Mouse (Mus musculus): ENCODE data around the gene Ugt1a6a. TPM values are rescaled to one million over a fixed set of nuclear protein-coding genes. Genes with fewer than 3 reads are reported as not detected.
A peak's percentile ranks its signal among the peaks of the same experiment; 100 is the strongest.

Ugt1a6a gene
- polyA plus RNA-seq, 1 experiment from 2014 or later = 0.81 TPM

DNA sequence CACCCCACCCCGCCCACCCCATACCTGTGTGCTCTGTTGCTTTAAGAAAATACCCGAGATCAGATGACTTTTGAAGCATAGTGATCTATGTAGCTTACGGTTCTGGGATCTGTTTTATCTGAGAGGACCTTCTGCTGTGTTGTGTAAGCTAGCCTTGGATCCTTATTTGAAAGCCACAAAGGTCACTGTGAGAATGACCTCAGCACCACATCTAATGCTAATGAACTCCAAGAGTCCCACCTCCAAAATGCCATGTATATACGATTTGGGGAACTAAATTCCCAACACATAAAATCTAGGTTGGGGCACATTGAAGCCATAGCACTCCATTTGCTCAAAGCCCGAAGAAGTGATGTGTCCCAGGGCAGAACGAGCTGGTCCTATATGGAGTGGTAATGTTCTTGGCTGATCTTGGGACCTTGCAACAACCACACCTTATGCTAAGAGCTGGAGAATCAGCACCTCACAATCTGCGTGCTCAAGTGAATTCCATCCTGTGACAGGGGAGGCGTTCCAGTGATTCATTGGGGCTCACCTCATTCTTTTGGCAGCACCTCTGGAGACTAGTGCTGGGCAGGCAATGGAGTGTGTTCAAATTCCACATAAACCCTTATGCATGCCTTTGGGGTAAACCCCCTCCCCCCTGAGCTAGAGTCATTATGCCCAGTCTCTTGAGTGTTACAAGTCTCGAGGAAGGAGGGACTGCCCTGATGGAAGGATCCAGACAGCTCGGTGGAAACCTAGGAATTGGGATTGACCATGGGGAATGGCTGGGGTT, 122.5 kb downstream of the Ugt1a6a start:
- no peak for ATAC-seq (replicated peaks; ENCODE audit: insufficient number of reproducible peaks, insufficient read depth, low FRiP score, low read depth)
- H3K36me3 ChIP-seq = 0 out of 2 replicates have a peak, but pooled peaks cover 12% of the 10 kb centered on the region
- no peak overlapping the region for H3K27ac ChIP-seq
- H3K27me3 ChIP-seq = no peaks in the 10 kb centered on the region
- H3K9me3 ChIP-seq (replicated peaks) = peaks cover 6% of the 10 kb centered on the region; the same call in 1 of the 2 replicates
- H3K4me3 ChIP-seq = no peak overlapping the region
- no peak overlapping the region for H3K4me2 ChIP-seq
- H3K9ac ChIP-seq = no peak overlapping the region
- WGBS = 71% methylated on average over 10 of the region's 10 CpGs
- H3K4me1 ChIP-seq (replicated peaks) = peaks cover 16% of the 10 kb centered on the region

DNA sequence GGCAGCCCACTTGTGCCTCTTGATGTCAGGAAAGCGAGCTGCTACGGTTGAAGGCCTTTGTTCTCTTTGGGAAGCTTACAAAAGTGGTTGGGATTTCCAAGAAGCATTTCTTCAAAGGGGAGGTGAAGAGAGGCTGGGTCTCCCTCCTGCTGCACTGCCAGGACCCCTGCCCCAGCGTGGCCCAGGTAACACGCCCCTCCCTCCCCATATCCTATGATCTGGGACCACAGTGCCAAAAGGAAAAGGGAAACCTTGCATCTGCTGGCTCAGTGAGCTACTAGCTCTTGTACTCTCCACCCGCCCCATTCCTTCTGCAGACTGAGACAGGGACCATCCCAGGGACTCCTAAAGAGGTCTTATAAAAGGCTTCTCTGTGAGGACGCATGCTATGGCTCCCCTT, 123.1 kb downstream of the Ugt1a6a start:
- Histone ChIP-seq H3K4me2 (no peak overlapping the region), H3K27me3 (no peaks in the 10 kb centered on the region), H3K27ac (no peak overlapping the region), H3K9me3 (replicated peaks) (0 out of 2 replicates have a peak, but pooled peaks cover 3% of the 10 kb centered on the region), H3K4me1 (replicated peaks) (peaks cover 22% of the 10 kb centered on the region), H3K36me3 (peaks cover 18% of the 10 kb centered on the region), H3K9ac (no peak overlapping the region), H3K4me3 (no peak overlapping the region)
- WGBS = 74% methylated on average over 6 of the region's 6 CpGs
- ATAC-seq (replicated peaks; ENCODE audit: insufficient number of reproducible peaks, insufficient read depth, low FRiP score, low read depth) = no peak

DNA sequence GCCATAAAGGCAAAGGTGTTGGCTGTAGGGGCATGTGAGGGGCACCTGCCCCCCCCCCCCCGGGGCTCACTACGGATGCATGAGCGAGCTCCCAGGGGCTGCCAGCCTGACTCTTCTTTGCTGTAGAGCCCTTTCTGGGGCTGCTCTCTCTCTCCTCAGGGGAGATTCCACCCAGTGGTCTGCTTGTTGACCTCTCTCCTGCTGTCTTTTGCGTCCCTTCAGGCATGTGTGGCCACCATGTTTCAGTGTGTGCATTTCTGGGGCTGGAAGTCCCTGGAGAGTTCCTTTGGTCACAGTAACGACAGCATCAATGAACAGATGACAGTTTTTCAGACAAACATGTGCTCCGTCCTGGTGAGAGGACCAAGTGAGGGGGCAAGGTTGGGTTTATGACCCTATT, 123.8 kb downstream of the Ugt1a6a start:
- H3K4me3 ChIP-seq = no peak overlapping the region
- H3K9ac ChIP-seq = no peak overlapping the region
- ATAC-seq (replicated peaks; ENCODE audit: insufficient number of reproducible peaks, insufficient read depth, low FRiP score, low read depth) = no peak
- H3K9me3 ChIP-seq (replicated peaks) = 0 out of 2 replicates have a peak, but pooled peaks cover 3% of the 10 kb centered on the region
- peaks cover 23% of the 10 kb centered on the region for H3K4me1 ChIP-seq (replicated peaks)
- no peaks in the 10 kb centered on the region for H3K27me3 ChIP-seq
- peaks cover 24% of the 10 kb centered on the region for H3K36me3 ChIP-seq
- WGBS = 63% methylated on average over 6 of the region's 6 CpGs
- no peak overlapping the region for H3K27ac ChIP-seq
- no peak overlapping the region for H3K4me2 ChIP-seq

DNA sequence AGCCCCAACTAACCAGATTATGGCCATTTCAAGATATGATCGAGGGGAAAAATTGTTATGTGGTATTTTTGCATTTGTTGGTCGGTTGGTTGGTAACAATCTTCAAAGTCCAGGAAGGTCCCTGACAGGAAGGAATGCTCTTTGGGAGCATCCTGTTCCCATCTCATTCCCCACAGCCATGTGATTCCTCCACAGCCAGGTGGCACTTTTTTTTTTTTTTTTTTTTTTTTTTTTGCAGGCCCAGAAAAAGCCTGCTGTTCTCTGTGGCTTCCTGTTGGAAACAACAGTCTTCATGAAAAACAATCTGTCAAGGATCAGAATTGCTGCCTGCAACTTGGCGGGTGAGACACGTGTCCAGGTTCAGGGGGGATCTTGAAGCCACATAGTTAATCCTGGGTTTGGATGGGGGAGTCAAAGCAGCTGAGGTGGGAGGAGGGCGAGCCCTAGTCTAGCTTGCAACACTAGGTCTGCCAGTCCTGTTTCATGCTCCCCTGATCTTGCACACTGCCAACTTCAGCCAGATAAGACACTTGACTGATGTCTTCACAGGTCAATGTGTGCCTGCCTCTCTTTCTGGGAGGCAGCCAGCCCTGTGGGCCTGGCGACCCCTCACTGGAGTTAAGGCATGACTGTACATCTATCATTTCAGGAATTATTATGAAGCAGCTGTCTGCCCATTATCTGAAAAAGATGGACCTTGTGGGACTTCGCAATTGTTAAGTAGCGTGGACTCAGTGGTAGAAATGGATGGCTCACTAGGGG, 124.5 kb downstream of the Ugt1a6a start:
- ATAC-seq (replicated peaks; ENCODE audit: insufficient number of reproducible peaks, insufficient read depth, low FRiP score, low read depth) = 0 out of 2 replicates have a peak, but pooled peaks have one; percentile 0
- H3K4me1 ChIP-seq (replicated peaks) = peaks cover 23% of the 10 kb centered on the region
- H3K4me3 ChIP-seq = no peak overlapping the region
- 58% methylated on average over 8 of the region's 8 CpGs for whole genome bisulfite sequencing
- 0 out of 2 replicates have a peak, but pooled peaks cover 3% of the 10 kb centered on the region for H3K9me3 ChIP-seq (replicated peaks)
- H3K9ac ChIP-seq = no peak overlapping the region
- H3K36me3 ChIP-seq = peaks cover 31% of the 10 kb centered on the region
- no peaks in the 10 kb centered on the region for H3K27me3 ChIP-seq
- no peak overlapping the region for H3K27ac ChIP-seq
- no peak overlapping the region for H3K4me2 ChIP-seq

DNA sequence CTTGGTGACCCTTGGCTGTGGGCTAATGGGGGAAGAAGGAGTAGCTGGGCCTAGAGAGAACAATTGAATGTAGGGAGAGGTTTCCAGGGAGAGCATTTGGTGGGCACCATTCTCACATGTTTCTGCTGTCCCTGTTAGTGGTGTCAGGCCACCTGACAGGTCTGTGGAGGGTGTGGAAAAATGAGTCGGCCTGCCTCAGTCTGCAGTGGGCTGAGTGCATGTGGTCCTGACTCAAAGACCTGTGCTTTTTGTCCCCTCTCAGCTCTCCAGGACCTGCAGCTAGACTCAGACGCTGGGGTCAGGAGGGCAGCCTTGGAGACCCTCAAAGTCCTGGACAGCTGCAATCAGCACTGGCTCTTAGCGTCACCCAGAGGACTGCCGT, 125.0 kb downstream of the Ugt1a6a start:
- peaks cover 37% of the 10 kb centered on the region for H3K36me3 ChIP-seq

DNA sequence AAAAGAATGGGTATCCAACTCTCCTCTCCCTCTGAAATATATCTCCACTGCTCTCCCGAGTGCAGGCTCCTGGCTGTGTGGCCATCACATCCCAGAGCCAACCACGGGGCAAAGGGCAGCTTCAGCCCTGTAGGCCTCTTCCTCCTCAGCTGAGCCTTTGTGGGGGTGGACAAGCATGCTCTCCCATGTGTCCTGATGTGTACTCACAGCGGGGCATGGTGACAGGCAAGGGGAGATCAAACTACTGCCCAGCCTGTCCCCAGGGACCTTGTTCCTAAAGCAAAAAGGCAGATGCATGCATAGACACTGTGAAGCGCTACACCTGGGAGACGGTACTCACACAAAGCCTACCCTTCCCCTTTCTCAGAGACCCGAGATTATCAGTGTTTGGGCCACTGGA, 125.5 kb downstream of the Ugt1a6a start:
- Histone ChIP-seq H3K27ac (no peak overlapping the region), H3K27me3 (no peaks in the 10 kb centered on the region), H3K4me2 (no peak overlapping the region), H3K4me3 (no peak overlapping the region), H3K36me3 (peaks cover 42% of the 10 kb centered on the region), H3K9ac (no peak overlapping the region), H3K4me1 (replicated peaks) (peaks cover 23% of the 10 kb centered on the region), H3K9me3 (replicated peaks) (0 out of 2 replicates have a peak, but pooled peaks cover 3% of the 10 kb centered on the region)
- no peak for ATAC-seq (replicated peaks; ENCODE audit: insufficient number of reproducible peaks, insufficient read depth, low FRiP score, low read depth)
- WGBS = 70% methylated on average over 6 of the region's 6 CpGs

More for the DNA sequence above, 125.0 kb downstream of the Ugt1a6a start:
- H3K4me3 ChIP-seq = no peak overlapping the region
- H3K9ac ChIP-seq = no peak overlapping the region
- H3K9me3 ChIP-seq (replicated peaks) = 0 out of 2 replicates have a peak, but pooled peaks cover 3% of the 10 kb centered on the region
- WGBS = 69% methylated on average over 4 of the region's 4 CpGs
- no peaks in the 10 kb centered on the region for H3K27me3 ChIP-seq
- ATAC-seq (replicated peaks; ENCODE audit: insufficient number of reproducible peaks, insufficient read depth, low FRiP score, low read depth) = no peak
- H3K27ac ChIP-seq = no peak overlapping the region
- H3K4me2 ChIP-seq = no peak overlapping the region
- H3K4me1 ChIP-seq (replicated peaks) = peaks cover 23% of the 10 kb centered on the region

DNA sequence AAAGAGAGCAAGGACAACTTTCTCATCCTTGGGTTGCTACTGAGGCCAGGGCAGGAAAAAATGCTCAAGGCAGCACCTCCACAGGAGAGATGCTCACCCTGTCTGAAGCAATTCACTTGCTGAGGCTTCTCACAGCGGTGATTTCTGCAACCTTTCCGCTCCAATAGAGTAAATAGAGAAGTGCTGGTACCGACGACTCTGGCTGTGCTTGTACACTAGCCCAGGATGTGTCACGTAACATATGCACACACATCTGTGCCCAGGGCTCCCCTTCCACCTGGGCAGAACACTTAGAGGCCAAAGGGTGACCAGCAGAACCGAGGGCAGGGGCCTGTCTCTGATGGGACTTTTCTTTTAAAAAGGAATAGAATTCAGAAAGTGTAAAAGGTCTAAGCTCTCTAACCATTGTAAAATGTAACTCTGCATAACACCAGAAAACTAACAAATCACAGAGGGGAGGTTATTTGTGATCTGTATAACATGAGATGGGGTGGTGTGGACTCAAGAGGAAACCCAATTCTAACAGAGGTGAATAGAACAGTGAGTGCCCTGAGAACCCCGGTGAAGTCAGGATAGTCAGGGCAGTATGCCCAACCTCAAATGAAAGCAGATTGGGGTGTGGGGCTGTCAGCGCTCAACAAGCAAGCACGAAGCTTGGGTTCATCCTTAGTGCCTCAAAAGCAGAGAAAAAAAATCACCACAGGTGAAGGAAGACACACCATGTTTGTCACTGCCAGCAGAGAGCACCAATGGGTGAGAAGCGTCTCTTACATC, 126.2 kb downstream of the Ugt1a6a start:
- no peak overlapping the region for H3K27ac ChIP-seq
- no peaks in the 10 kb centered on the region for H3K27me3 ChIP-seq
- H3K4me1 ChIP-seq (replicated peaks) = peaks cover 23% of the 10 kb centered on the region
- 0 out of 2 replicates have a peak, but pooled peaks cover 3% of the 10 kb centered on the region for H3K9me3 ChIP-seq (replicated peaks)
- H3K4me2 ChIP-seq = no peak overlapping the region
- H3K9ac ChIP-seq = no peak overlapping the region
- H3K4me3 ChIP-seq = no peak overlapping the region
- peaks cover 49% of the 10 kb centered on the region for H3K36me3 ChIP-seq
- ATAC-seq (replicated peaks; ENCODE audit: insufficient number of reproducible peaks, insufficient read depth, low FRiP score, low read depth) = no peak
- 82% methylated on average over 10 of the region's 10 CpGs for WGBS

DNA sequence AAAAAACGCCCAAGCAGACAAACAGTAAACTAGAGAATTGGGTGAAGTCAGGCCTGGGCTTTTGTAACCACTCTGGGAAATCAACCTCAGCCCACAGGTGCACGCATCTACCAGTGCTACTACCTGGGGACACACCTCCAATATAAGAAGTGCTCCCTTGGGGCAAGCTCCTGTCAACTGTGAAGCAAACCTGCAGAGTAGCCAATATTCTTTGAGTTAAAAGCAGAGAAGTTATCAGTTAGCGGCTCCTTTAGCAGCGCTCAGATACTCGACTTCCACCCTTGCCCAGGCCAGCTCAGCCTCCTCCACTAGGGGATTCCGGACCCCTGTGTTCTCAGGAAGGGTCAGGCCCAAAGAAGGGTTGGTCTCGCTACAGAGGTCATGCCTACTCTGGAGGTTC, 127.1 kb downstream of the Ugt1a6a start:
- Histone ChIP-seq H3K27me3 (no peaks in the 10 kb centered on the region), H3K4me3 (no peak overlapping the region), H3K9ac (no peak overlapping the region), H3K4me2 (no peak overlapping the region), H3K36me3 (peaks cover 58% of the 10 kb centered on the region), H3K27ac (no peak overlapping the region), H3K4me1 (replicated peaks) (peaks cover 23% of the 10 kb centered on the region), H3K9me3 (replicated peaks) (no peaks in the 10 kb centered on the region)
- 79% methylated on average over 7 of the region's 7 CpGs for WGBS
- ATAC-seq (replicated peaks; ENCODE audit: insufficient number of reproducible peaks, insufficient read depth, low FRiP score, low read depth) = no peak

DNA sequence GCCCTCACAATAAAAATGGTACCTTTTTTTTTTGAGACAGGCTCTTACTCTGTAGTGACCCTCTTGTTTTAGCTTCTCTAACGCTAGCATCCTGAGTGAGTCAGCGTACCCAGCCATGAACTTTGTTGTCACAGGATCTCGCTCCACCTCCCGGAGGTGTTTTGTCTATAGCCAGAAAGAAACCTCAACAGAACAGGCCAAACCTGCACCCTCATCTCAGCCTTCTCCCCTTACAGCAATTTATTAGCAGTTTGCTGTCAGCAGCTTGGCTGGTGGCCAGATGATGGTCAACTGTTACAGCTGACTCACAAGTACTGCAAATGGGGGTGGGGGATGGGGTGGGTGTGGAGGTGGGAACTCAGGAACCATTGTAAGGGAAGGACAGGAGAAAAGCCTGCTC, 127.6 kb downstream of the Ugt1a6a start:
- peaks cover 63% of the 10 kb centered on the region for H3K36me3 ChIP-seq
- peaks cover 23% of the 10 kb centered on the region for H3K4me1 ChIP-seq (replicated peaks)
- no peaks in the 10 kb centered on the region for H3K27me3 ChIP-seq
- no peak; the same call in 1 of the 2 replicates for ATAC-seq (replicated peaks; ENCODE audit: insufficient number of reproducible peaks, insufficient read depth, low FRiP score, low read depth)
- WGBS = 64% methylated on average over 4 of the region's 4 CpGs
- no peak overlapping the region for H3K4me3 ChIP-seq
- no peak overlapping the region for H3K4me2 ChIP-seq
- H3K9me3 ChIP-seq (replicated peaks) = no peaks in the 10 kb centered on the region
- H3K9ac ChIP-seq = no peak overlapping the region
- no peak overlapping the region for H3K27ac ChIP-seq

DNA sequence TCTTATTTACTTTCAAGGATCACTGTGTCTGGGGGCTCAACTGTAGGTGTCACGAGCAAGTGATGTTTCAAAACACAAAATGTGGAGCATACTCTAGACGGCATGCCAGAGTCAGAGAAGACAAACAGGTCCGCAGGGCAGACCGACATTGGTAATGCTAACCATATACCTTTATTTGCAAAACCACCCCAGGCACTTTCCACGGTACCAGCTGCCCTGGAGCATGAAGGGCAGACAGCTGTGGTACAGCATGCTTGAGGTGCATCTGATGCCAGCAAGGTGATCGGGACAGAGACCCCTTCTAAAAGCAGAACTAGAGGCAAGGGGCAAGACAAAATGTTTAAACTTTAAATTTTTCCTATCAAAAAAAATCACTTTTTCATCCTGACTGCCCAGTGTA, 128.4 kb downstream of the Ugt1a6a start:
- no peaks in the 10 kb centered on the region for H3K27me3 ChIP-seq
- H3K9me3 ChIP-seq (replicated peaks) = no peaks in the 10 kb centered on the region
- no peak overlapping the region for H3K4me3 ChIP-seq
- H3K27ac ChIP-seq = no peak overlapping the region
- peaks cover 70% of the 10 kb centered on the region for H3K36me3 ChIP-seq
- ATAC-seq (replicated peaks; ENCODE audit: insufficient number of reproducible peaks, insufficient read depth, low FRiP score, low read depth) = no peak
- no peak overlapping the region for H3K4me2 ChIP-seq
- peaks cover 23% of the 10 kb centered on the region for H3K4me1 ChIP-seq (replicated peaks)
- 73% methylated on average over 6 of the region's 6 CpGs for WGBS
- H3K9ac ChIP-seq = no peak overlapping the region

DNA sequence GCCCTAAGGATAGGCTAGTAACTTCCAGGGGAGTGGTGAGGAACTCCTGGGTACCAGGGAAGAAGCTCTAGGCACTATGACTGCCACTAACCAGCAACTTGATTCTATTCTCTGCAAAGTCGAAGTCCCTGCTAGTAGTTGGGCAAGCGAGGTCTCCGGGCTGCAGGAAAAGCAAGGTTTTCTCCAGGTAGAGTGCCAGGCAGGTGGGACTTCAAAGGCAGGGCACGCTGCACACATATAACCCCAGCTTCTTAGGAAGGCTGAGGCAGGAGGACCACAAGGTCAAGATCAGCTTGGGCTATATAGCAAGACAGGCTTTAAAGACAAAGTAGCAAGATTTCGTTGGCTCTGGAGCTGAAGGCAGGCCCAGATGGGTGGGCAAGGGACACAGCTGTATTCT, 129.2 kb downstream of the Ugt1a6a start:
- Histone ChIP-seq H3K4me3 (no peak overlapping the region), H3K36me3 (peaks cover 79% of the 10 kb centered on the region), H3K4me1 (replicated peaks) (peaks cover 23% of the 10 kb centered on the region), H3K4me2 (no peak overlapping the region), H3K27me3 (no peaks in the 10 kb centered on the region), H3K27ac (no peak overlapping the region), H3K9ac (no peak overlapping the region), H3K9me3 (replicated peaks) (no peaks in the 10 kb centered on the region)
- 88% methylated on average over 5 of the region's 5 CpGs for WGBS
- ATAC-seq (replicated peaks; ENCODE audit: insufficient number of reproducible peaks, insufficient read depth, low FRiP score, low read depth) = no peak
